Mouse (Mus musculus) myocyte (in vitro differentiated cells): ENCODE measurements at regions not wholly inside any gene's neighbourhood (a gene's known extent, or its start where the extent isn't known, plus 50 kb on each side); places are given as distances from the start of the nearest gene placed in this dataset.

Source experiments
- CEBPB ChIP-seq: IDR thresholded peaks from 2 replicates; pipeline ENCODE4 v1.6.1; 2011; ENCODE audit warnings: mild to moderate bottlenecking, moderate library complexity; ENCODE audit not compliant: poor library complexity, insufficient read depth, severe bottlenecking
- E2F4 ChIP-seq: IDR thresholded peaks from one replicate; pipeline ENCODE4 v1.6.1; 2011; ENCODE audit warnings: mild to moderate bottlenecking, control low read depth, moderate library complexity; ENCODE audit not compliant: insufficient read depth
- MAX ChIP-seq: IDR thresholded peaks from one replicate; pipeline ENCODE4 v1.6.1; 2011; ENCODE audit warnings: low read depth, mild to moderate bottlenecking, control low read depth
- MYOD1 ChIP-seq, 3 experiments: IDR thresholded peaks; one replicate each; pipeline ENCODE4 v1.6.1; 2011; ENCODE audit warnings: control low read depth in 2 of 3, low read depth in 2 of 3, mild to moderate bottlenecking in 2 of 3, moderate library complexity in 1 of 3; ENCODE audit not compliant: insufficient read length in 2 of 3, control insufficient read depth in 1 of 3
- MYOG ChIP-seq, 3 experiments: IDR thresholded peaks; one replicate each; pipeline ENCODE4 v1.6.1; 2011; ENCODE audit warnings: control low read depth in 2 of 3, low read depth in 2 of 3, mild to moderate bottlenecking in 2 of 3; ENCODE audit not compliant: insufficient read length in 2 of 3, control insufficient read depth in 1 of 3, insufficient read depth in 1 of 3
- POLR2A ChIP-seq: IDR thresholded peaks from one replicate; pipeline ENCODE4 v1.6.1; 2011; ENCODE audit warnings: low read depth, mild to moderate bottlenecking, control low read depth, moderate library complexity; ENCODE audit not compliant: insufficient read length
- REST ChIP-seq: IDR thresholded peaks from one replicate; pipeline ENCODE4 v1.6.1; 2011; ENCODE audit warnings: mild to moderate bottlenecking, control low read depth, moderate library complexity; ENCODE audit not compliant: insufficient read depth, insufficient read length
- SRF ChIP-seq: IDR thresholded peaks from one replicate; pipeline ENCODE4 v1.6.1; 2011; ENCODE audit warnings: low read depth; ENCODE audit not compliant: control insufficient read depth, insufficient read length
- USF1 ChIP-seq: IDR thresholded peaks from one replicate; pipeline ENCODE4 v1.6.1; 2011; ENCODE audit warnings: low read depth, mild to moderate bottlenecking, control low read depth, moderate library complexity

- TF ChIP-seq POLR2A (no peak), MYOD1 (IDR thresholded peaks at IDR 0.05; ENCODE audit: control insufficient read depth in 1 of 3, insufficient read length in 2 of 3, low read depth in 2 of 3) (no peak), SRF (no peak), CEBPB (no peak), MAX (no peak), USF1 (no peak), E2F4 (no peak), MYOG (IDR thresholded peaks at IDR 0.05; ENCODE audit: control insufficient read depth in 1 of 3, insufficient read depth in 1 of 3, insufficient read length in 2 of 3, low read depth in 2 of 3) (no peak), REST (no peak)
Observed at GRCm38 (mm10) chr3:47051563-47051962, 603.5 kb upstream of the Pabpc4l start.
